Mouse (Mus musculus) liver, embryonic 14.5 days (tissue): ENCODE measurements around the gene Fam114a2.

ENCODE experiments used
- CTCF ChIP-seq: IDR thresholded peaks from 2 replicates; pipeline ENCODE4 v1.5.1; 2016; ENCODE audit warnings: antibody characterized with exemption, low read depth, control low read depth
- EP300 ChIP-seq: IDR thresholded peaks from 2 replicates; pipeline ENCODE4 v1.6.1; 2016; ENCODE audit warnings: antibody characterized with exemption, low read depth

GRCm38 (mm10) chr11:57497701-57498100 lies 20.7 kb downstream of the Fam114a2 start:
- no peak for TF ChIP-seq CTCF
- no peak for TF ChIP-seq EP300
